Mouse (Mus musculus): Measurements from ENCODE around the gene Mblac2. TPM values are rescaled to one million over a fixed set of nuclear protein-coding genes. Genes with fewer than 3 reads are reported as not detected.

Gene Mblac2
- total and polyA plus RNA-seq, 3 experiments: 0.58 to 1.2 TPM; not detected in 1

- Histone ChIP-seq H3K4me1 (ENCODE audit: control insufficient read depth in 1 of 2, insufficient read depth in 2 of 2, low read length in 2 of 2) (peaks cover 0 to under 1% of the 10 kb centered on the region in 2 experiments; a peak in 1 of 4 replicates), H3K79me2 (ENCODE audit: control insufficient read depth, insufficient read depth, low read length, poor library complexity) (0 out of 2 replicates have a peak, but pooled peaks cover 2% of the 10 kb centered on the region), H3K36me3 (ENCODE audit: control insufficient read depth in 1 of 2, insufficient read depth in 2 of 2, low read length in 2 of 2) (peaks cover 0 to 3% of the 10 kb centered on the region in 2 experiments; a peak in 2 of 4 replicates), H3K27ac (ENCODE audit: control insufficient read depth, low read depth, low read length) (no peak overlapping the region), H3K27me3 (ENCODE audit: control insufficient read depth in 1 of 2, insufficient read depth in 2 of 2, low read length in 2 of 2) (no peaks in the 10 kb centered on the region), H3K9me3 (replicated peaks; ENCODE audit: insufficient read depth, low read length) (no peaks in the 10 kb centered on the region), H3K9ac (ENCODE audit: control insufficient read depth, low read depth, low read length, poor library complexity, severe bottlenecking) (no peak overlapping the region), H3K4me3 (ENCODE audit: control insufficient read depth in 1 of 2, insufficient read depth in 1 of 2, low read depth in 2 of 2, low read length in 2 of 2) (no peak overlapping the region)
- DNase-seq (ENCODE audit: low read depth, low spot score): no peak
- TF ChIP-seq TAL1 (IDR thresholded peaks at IDR 0.05; ENCODE audit: low read length): no peak
- TF ChIP-seq TBP (IDR thresholded peaks at IDR 0.05; ENCODE audit: low read depth, low read length): no peak
- no peak for TF ChIP-seq MYC (IDR thresholded peaks at IDR 0.05; ENCODE audit: low read depth, low read length)
- no peak for TF ChIP-seq HCFC1 (IDR thresholded peaks at IDR 0.05; ENCODE audit: low read depth, low read length)
- TF ChIP-seq E2F4 (IDR thresholded peaks at IDR 0.05; ENCODE audit: borderline replicate concordance, low read depth, low read length): no peak
- no peak for TF ChIP-seq CHD2 (IDR thresholded peaks at IDR 0.05; ENCODE audit: low read length)
- no peak for TF ChIP-seq USF2 (IDR thresholded peaks at IDR 0.05; ENCODE audit: borderline replicate concordance in 1 of 2, insufficient read depth in 1 of 2, low read depth in 1 of 2, low read length in 2 of 2)
- TF ChIP-seq CHD1 (IDR thresholded peaks at IDR 0.05; ENCODE audit: low read depth, low read length): no peak
- TF ChIP-seq MEF2A (IDR thresholded peaks at IDR 0.05; ENCODE audit: extremely low read depth, insufficient replicate concordance, low read depth, low read length, poor library complexity, severe bottlenecking): no peak
- no peak for TF ChIP-seq MAFK (IDR thresholded peaks at IDR 0.05; ENCODE audit: borderline replicate concordance, low read depth, low read length)
- TF ChIP-seq POLR2AphosphoS5 (IDR thresholded peaks at IDR 0.05; ENCODE audit: borderline replicate concordance, low read depth, low read length): no peak
- no peak for TF ChIP-seq RCOR1 (IDR thresholded peaks at IDR 0.05; ENCODE audit: low read depth, low read length)
- no peak for TF ChIP-seq JUND (IDR thresholded peaks at IDR 0.05; ENCODE audit: low read depth, low read length)
- TF ChIP-seq MYB (IDR thresholded peaks at IDR 0.05; ENCODE audit: low read depth, low read length): no peak
- TF ChIP-seq POLR2AphosphoS2 (IDR thresholded peaks at IDR 0.05; ENCODE audit: low read length): no peak
- no peak for TF ChIP-seq ZC3H11A (IDR thresholded peaks at IDR 0.05; ENCODE audit: low read depth, low read length)
- no peak for TF ChIP-seq POLR2A (IDR thresholded peaks at IDR 0.05; ENCODE audit: control insufficient read depth in 1 of 2, insufficient read depth in 1 of 2, low read depth in 1 of 2, low read length in 2 of 2, poor library complexity in 1 of 2)
- no peak for TF ChIP-seq MXI1 (IDR thresholded peaks at IDR 0.05; ENCODE audit: low read depth, low read length)
- TF ChIP-seq ZNF384 (IDR thresholded peaks at IDR 0.05; ENCODE audit: low read depth, low read length): no peak
Observed at GRCm38 (mm10) chr13:81664331-81664698, 46.8 kb upstream of the Mblac2 start.

GRCm38 (mm10) chr13:81667713-81668112, 43.4 kb upstream of the Mblac2 start:
- no peak overlapping the region for H3K27ac ChIP-seq (ENCODE audit: control insufficient read depth, low read depth, low read length)
- peaks cover 0 to 3% of the 10 kb centered on the region in 2 experiments; a peak in 3 of 4 replicates for H3K36me3 ChIP-seq (ENCODE audit: control insufficient read depth in 1 of 2, insufficient read depth in 2 of 2, low read length in 2 of 2)
- H3K79me2 ChIP-seq (ENCODE audit: control insufficient read depth, insufficient read depth, low read length, poor library complexity): no peaks in the 10 kb centered on the region
- no peak overlapping the region for H3K4me3 ChIP-seq (ENCODE audit: control insufficient read depth in 1 of 2, insufficient read depth in 1 of 2, low read depth in 2 of 2, low read length in 2 of 2)
- no peak overlapping the region for H3K9ac ChIP-seq (ENCODE audit: control insufficient read depth, low read depth, low read length, poor library complexity, severe bottlenecking)
- TF ChIP-seq SMC3 (IDR thresholded peaks at IDR 0.05; ENCODE audit: low read depth, low read length): no peak
- no peak for TF ChIP-seq MXI1 (IDR thresholded peaks at IDR 0.05; ENCODE audit: low read depth, low read length)
- TF ChIP-seq E2F4 (IDR thresholded peaks at IDR 0.05; ENCODE audit: borderline replicate concordance, low read depth, low read length): no peak
- TF ChIP-seq ZC3H11A (IDR thresholded peaks at IDR 0.05; ENCODE audit: low read depth, low read length): no peak
- TF ChIP-seq GABPA (IDR thresholded peaks at IDR 0.05; ENCODE audit: low read depth, low read length): no peak
- TF ChIP-seq BHLHE40 (IDR thresholded peaks at IDR 0.05; ENCODE audit: borderline replicate concordance, low read depth, low read length): no peak
- H3K9me3 ChIP-seq (replicated peaks; ENCODE audit: insufficient read depth, low read length): no peaks in the 10 kb centered on the region
- DNase-seq (ENCODE audit: low read depth, low spot score): no peak
- H3K4me1 ChIP-seq (ENCODE audit: control insufficient read depth in 1 of 2, insufficient read depth in 2 of 2, low read length in 2 of 2): no peaks in the 10 kb centered on the region
- no peaks in the 10 kb centered on the region for H3K27me3 ChIP-seq (ENCODE audit: control insufficient read depth in 1 of 2, insufficient read depth in 2 of 2, low read length in 2 of 2)
